Mouse (Mus musculus) urinary bladder, postnatal 25 days (tissue): ENCODE data around the gene Mtus2.
"Not testable (repeated sequence)": the region's sequence is repeated elsewhere in the genome, so short reads cannot be mapped to it uniquely, and the experiment has no call there.

ENCODE experiments used
- DNase-seq: peaks from one replicate; pipeline ENCODE4 v3.0.0; 2022; ENCODE audit warnings: low spot score

Mtus2 gene

GRCm38 (mm10) chr5:147956821-147957564 lies at the start of gene Mtus2:
Gene Mtus2 (plus strand): TSS chr5:147957320.
- peak; percentile 82 for DNase-seq

DNA sequence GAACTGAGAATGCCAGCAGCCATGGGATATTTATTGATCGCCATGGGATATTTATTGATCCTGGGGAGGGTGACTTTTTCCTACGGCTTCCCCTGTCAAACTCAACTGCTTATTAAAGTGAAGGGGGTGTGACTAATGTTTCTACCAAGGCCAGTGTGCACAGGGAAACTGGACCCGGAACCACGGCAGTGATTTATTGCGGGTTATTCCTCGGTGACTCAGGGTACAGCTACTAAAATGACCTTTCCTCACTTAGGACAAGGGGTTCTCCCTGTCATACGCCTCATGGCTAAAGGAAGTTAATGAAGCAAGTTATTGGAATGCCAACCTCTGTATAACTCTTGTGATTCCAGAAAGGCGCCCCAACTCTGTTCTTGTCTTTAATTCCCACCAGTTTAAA lies 49.3 kb upstream of the Mtus2 start:
- DNase-seq: no peak

DNA sequence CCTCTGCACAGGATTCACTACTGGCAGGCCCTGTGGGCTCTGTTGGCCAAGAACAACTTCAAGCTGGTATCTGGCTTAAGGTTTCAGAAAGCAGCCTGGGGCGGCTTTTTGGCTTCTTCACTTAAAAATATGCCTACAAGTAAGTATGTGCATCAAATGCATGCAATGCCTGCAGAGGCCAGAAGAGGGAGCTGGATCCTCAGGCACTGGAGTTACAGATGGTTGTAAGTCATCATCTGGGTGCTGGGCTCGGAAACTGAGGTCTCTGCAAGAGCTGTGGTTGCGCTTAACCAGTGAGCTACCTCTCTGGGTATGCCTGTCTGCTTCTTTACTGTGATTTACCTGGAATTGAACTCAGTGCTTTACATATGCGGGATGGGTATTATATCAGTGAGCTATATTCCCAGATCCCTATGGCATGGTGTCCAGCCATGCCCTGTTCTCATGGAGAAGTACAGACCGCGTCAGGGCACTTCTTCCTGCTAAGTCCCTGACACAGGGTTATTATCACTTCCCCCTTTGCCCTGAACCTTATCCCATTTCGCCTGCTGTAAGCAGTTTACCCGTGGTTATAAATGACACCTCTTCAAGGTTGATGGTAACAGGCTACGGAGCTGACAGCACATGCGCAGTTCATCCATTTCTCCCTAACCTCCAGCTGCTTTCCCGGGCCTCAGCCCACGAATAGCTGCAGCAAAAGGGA lies 46.2 kb upstream of the Mtus2 start:
- no peak for DNase-seq

DNA sequence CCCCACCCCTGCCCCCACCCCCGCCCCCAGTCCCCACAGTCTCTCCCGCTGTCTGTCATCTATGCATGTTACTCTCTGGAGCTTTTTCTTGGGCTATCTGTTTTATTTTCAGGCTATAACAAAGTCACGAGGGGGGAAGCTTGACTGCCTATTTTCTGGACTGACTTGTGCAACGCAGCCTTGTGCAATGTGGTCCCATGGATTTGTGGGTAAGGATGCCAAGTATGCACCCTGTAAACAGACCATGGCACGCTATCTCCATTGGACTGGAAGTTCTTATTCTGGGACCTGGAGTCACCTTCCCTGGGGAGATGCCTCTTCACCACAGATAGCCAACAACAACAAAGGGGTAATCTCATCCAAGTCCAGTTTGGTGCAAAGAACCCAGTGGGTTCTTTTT lies 45.4 kb upstream of the Mtus2 start:
- DNase-seq: no peak

GRCm38 (mm10) chr5:147913241-147913842 lies 43.8 kb upstream of the Mtus2 start:
- DNase-seq: no peak

GRCm38 (mm10) chr5:147915038-147915566 lies 42.0 kb upstream of the Mtus2 start:
- DNase-seq: no peak

DNA sequence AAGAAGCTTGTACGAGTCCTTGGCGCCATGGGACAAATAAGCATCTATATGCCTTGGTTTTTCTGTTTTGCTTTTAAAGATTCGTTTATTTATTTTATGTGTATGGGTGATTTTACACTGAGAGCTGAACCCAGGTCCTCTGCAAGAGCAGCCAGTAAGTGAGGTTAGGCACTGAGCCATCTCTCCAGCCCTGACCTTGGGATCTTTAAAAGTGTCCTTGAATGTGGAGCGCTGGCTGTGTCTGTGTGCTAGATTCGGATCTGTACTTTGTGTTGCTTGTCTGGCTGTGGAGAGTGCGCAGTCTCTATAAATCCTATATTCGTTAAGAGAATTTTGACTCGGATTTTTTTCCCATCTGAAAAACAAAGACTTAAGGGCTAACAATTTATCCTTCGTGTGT lies 40.9 kb upstream of the Mtus2 start:
- DNase-seq: no peak

- DNase-seq: no peak
These were observed 38.9 kb upstream of the Mtus2 start for GRCm38 (mm10) chr5:147918044-147918846.

DNA sequence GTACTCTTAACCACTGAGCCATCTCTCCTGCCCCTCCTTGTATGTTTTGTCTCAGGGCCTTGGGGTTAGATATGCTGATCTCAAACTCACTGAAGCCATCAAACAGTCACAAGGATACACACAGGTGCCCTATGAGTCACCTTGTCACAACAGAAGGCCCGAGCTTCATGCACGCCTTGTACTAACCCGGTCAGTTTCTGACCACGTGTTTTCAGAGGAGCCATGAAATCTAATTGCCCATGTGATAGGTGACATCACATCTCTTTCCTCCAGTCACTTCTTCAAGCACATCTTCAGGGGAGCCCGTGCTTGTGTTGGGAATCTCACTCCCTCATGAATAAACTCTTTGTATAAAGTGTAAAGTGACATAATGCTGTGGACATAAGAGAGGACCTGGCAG lies 32.5 kb upstream of the Mtus2 start:
- DNase-seq: no peak

GRCm38 (mm10) chr5:147925935-147926604 lies 31.1 kb upstream of the Mtus2 start:
- no peak for DNase-seq

DNA sequence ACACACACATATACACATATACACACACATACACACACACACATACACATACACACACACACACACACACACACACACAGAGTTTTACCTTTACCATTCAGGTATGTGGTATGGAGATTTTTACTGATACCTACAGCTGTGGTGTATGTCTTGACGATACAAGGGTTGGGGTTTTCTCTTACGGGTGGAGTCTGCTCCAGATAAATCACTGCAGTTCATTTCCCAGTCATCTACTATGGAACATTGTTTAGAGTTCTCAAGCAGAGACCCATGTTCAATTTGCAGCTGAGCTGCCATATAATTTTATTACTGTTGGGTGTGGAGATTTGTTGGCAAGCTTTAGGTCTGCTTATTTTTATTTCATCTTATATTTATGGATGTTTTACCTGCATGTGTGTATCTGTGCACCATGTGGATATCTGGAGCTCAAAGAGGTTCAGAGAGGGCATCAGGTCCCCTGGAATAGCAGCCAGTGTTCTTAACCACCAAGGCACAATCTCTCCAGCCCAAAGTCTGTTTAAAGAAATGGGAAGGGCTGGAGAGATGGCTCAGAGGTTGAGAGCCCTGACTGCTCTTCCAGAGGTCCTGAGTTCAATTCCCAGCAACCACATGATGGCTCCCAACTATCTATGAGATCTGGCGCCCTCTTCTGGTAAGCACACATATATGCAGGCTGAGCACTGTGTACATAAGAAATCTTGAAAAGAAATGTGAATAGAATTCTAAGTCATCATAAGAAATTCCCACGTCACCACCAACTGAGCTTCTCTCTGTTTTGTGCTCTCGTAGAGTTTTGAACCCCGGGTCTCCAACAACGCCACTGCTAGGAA lies 28.2 kb upstream of the Mtus2 start:
- no peak for DNase-seq

DNA sequence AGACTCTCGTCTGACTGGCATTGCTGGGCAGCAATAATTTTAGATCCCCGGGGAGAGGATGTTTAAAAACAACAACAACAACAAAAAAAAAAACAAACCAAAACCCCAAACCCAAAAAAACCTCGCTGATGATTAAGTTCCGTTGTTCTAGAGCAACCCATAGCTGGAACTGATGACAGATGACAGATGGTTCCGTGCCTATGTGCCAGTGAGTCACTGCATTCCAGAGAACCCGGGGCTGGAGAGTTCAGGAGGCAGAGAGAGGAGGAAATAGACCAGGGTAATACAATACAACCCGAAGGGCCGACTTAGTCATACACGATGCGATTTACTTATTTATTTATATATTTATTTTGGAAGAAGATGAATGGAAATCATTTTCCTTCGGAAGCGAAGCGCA lies 22.0 kb upstream of the Mtus2 start:
- DNase-seq: no peak

DNA sequence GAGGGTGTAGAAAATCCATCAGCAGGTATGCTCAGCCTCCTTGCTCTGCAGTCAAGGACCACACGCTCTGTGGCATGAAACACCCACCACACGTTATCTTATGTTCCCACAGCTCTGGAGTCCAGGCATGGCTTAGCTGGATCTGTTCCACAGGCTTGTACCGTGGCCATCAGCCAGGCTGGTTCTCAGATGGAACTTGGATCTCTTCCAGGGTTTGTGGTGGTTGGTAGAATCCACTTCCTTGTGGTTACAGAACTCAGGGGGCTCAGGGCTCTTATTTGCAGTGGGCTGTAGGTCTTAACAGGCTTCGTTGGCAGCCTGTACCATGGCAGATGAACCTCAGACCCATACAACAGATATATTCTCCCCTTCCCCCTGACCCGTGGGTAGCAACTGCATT lies 17.9 kb upstream of the Mtus2 start:
- no peak for DNase-seq

DNA sequence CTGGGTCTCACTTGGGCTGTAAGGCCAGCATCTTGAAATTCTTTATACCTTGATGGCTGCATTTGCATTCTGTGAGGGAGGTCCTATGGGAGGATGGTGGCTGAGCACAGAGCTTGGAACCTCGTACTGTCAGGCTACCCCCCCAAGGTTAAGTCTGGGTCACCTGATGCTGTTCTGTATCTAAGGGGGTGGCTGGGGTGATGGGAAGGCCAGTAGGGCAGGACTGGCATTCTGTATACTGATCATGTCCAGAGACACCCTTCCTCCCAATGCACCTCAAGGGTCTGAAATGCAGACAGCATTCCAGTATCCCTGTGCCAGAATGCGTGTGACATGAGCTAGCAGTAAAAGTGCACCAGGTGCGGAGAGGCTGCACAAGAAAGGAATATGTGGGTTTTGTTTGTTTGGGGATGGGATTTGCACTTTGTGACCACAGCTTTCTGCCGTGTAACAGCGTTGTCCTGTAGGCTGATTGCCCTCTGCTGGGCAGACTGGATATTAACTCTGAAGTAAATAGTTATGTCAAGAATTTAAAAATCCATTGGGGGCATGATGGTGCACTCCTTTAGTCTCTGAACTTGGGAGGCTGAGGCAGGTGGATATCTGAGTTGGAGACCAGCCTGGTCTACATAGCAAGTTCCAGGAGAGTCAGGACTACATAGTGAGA lies 12.0 kb upstream of the Mtus2 start:
- DNase-seq: no peak

GRCm38 (mm10) chr5:147949881-147950280 lies 7.2 kb upstream of the Mtus2 start:
- no peak for DNase-seq

- DNase-seq: no peak
These were observed 5.4 kb upstream of the Mtus2 start for GRCm38 (mm10) chr5:147951751-147952150.

DNA sequence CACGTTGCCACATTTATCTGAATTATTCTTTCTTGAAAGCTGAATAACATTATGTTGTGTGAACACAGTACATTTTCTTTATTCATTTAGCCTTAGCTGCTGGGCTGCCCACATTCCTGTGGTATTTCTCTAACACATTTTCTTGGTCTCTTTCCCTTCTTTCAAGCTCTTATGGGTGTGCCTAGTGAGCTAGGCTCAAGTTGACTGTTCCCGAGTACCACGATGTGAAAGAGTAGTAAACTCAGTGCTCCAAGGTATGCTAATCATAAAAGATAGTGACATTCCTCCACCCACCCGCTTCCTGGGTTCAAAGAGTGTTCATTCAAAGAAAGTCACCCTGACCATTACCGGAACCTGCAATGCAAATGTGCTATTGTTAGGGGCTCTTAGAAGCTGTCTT lies 3.9 kb upstream of the Mtus2 start:
- DNase-seq: not testable (repeated sequence)

GRCm38 (mm10) chr5:147955671-147956070 lies 1.4 kb upstream of the Mtus2 start:
- DNase-seq: no peak

- DNase-seq: no peak
These were observed 699 bp upstream of the Mtus2 start for GRCm38 (mm10) chr5:147956421-147956820.

GRCm38 (mm10) chr5:147957592-147958271 lies 612 bp downstream of the Mtus2 start:
- DNase-seq: peak; percentile 20
